ENCODE assay signal across 9 mouse cellular contexts in the genomic region with DNA sequence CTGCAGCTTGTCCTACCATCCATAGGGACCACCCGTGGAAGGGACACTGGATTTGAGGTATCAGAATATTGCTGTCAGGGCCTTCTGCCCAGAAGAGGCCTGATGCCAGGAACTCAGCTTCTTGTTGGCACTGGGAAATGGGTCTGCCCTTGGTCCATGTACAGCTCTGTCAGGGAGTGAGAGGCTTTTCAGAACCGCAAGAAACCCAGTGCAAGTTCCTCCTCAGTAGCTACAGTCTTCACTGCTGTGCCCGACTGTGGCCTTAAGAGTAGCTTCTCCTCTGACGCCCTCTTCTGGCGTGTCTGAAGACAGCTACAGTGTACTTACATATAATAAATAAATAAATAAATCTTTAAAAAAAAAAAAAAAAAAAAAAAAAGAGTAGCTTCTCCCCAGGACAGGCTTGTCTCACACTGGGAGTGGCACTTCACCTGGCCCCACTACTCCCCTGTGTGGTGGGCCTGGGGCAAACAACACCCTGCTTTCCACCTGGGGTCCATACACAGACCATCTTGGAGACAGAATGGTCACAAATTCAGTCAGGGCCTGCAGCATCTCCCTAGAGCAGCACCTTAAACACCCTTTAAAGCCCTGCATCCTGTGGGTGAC. TPM values are rescaled to one million over a fixed set of nuclear protein-coding genes. Genes with fewer than 3 reads are reported as not detected.
DNase-seq lines count a peak whose midpoint lies in the region; ATAC-seq and TF ChIP-seq lines count a peak whose summit lies in the region.
"Had no signal": no experiment of that assay in that cellular context is flagged by ENCODE, and none has a peak within 500 bp of the region (broad histone marks: within the 10 kb centered on the region; RNA-seq: fewer than 3 reads in every experiment).

No protein-coding gene starts in this region.

- ATAC-seq in embryonic facial prominence, embryonic 11.5 days (replicated peaks; ENCODE audit: insufficient number of reproducible peaks, low FRiP score, low TSS enrichment, low read depth): no peak
- no peak for ATAC-seq in activated CD4-positive, CD25-positive, alpha-beta regulatory T cell, adult 4 months

- H3K27me3 ChIP-seq in embryonic facial prominence, embryonic 11.5 days (ENCODE audit: control insufficient read depth, insufficient read depth, low read length): no peaks in the 10 kb centered on the region
- H3K27me3 ChIP-seq: lung, embryonic 15.5 days had no signal

- no peak overlapping the region for H3K4me3 ChIP-seq in layer of hippocampus, adult 2 months
- no peak overlapping the region for H3K4me3 ChIP-seq in embryonic facial prominence, embryonic 11.5 days (ENCODE audit: low read depth, low read length)
- H3K4me3 ChIP-seq: lung, embryonic 15.5 days had no signal

- no peak overlapping the region for H3K27ac ChIP-seq in layer of hippocampus, adult 2 months
- no peak overlapping the region for H3K27ac ChIP-seq in embryonic facial prominence, embryonic 11.5 days (replicated peaks; ENCODE audit: low read depth, low read length)

- peak; percentile 67 for TF ChIP-seq CTCF in layer of hippocampus, adult 2 months (conservative IDR thresholded peaks at IDR 0.05)

- no peak overlapping the region for H3K9ac ChIP-seq in embryonic facial prominence, embryonic 11.5 days (replicated peaks; ENCODE audit: low read length)

- H3K36me3 ChIP-seq in embryonic facial prominence, embryonic 11.5 days (replicated peaks; ENCODE audit: control insufficient read depth, insufficient read depth, low read depth, low read length): peaks cover 22% of the 10 kb centered on the region

- no peak for DNase-seq in layer of hippocampus, adult 2 months (ENCODE audit: low spot score in 2 of 2)
- no peak for DNase-seq in layer of hippocampus, adult 9-10 months (ENCODE audit: low spot score)
- peak; percentile 71 for DNase-seq in ZHBTc4 (ENCODE audit: low read depth, low spot score)
- peak; percentile 70 for DNase-seq in embryonic facial prominence, embryonic 11.5 days (ENCODE audit: low spot score)
- DNase-seq in kidney, postnatal 4 days: peak; percentile 58 to 68
- peak; percentile 77 for DNase-seq in naive thymus-derived CD4-positive, alpha-beta T cell, adult 2 months (ENCODE audit: low read depth)
- DNase-seq in ovary, postnatal 36 days (ENCODE audit: low spot score): no peak

- H3K9me3 ChIP-seq in embryonic facial prominence, embryonic 11.5 days (replicated peaks; ENCODE audit: control insufficient read depth, low read length): no peaks in the 10 kb centered on the region
- H3K9me3 ChIP-seq: lung, embryonic 15.5 days had no signal

- H3K4me1 ChIP-seq in embryonic facial prominence, embryonic 11.5 days (ENCODE audit: control insufficient read depth, insufficient read depth, low read length): no peaks in the 10 kb centered on the region; the same call in 1 of the 2 replicates

- WGBS in embryonic facial prominence, embryonic 11.5 days: 39% methylated on average over 5 of the region's 5 CpGs

- H3K4me2 ChIP-seq in embryonic facial prominence, embryonic 11.5 days (ENCODE audit: low read depth, low read length): no peak overlapping the region
- H3K4me2 ChIP-seq: lung, embryonic 15.5 days had no signal

RNA-seq across cellular contexts. Expression of a gene that starts 4.0 kb away (rescaled TPM):
- total RNA-seq in layer of hippocampus, adult 2 months (2021): 100 to 1,000 TPM; 201 to 210 TPM
- polyA plus RNA-seq in embryonic facial prominence, embryonic 11.5 days (2014; fragmentation: Nextera tagmentation; extraction: Ambion mirVana): 221 and 253 TPM in 2 replicates
- polyA plus RNA-seq in activated CD4-positive, CD25-positive, alpha-beta regulatory T cell, adult 4 months (2017; shearing (Covaris generic)): 100 to 1,000 TPM; 205 to 250 TPM

RNA-seq across cellular contexts. Expression of a gene that starts 15.9 kb away (rescaled TPM):
- total RNA-seq in layer of hippocampus, adult 2 months (2021): 10 to 100 TPM; 29.8 to 33.1 TPM
- 21.9 and 22.4 TPM in 2 replicates for polyA plus RNA-seq in embryonic facial prominence, embryonic 11.5 days (2014; fragmentation: Nextera tagmentation; extraction: Ambion mirVana)
- under 1 TPM in 1 of 2 experiments, not detected in 1; 0.34 TPM for polyA plus RNA-seq in activated CD4-positive, CD25-positive, alpha-beta regulatory T cell, adult 4 months (2017; shearing (Covaris generic))

RNA-seq across cellular contexts. Expression of a gene that starts 16.4 kb away (rescaled TPM):
- total RNA-seq in layer of hippocampus, adult 2 months (2021): 10 to 100 TPM; 91.2 to 95.4 TPM
- polyA plus RNA-seq in embryonic facial prominence, embryonic 11.5 days (2014; fragmentation: Nextera tagmentation; extraction: Ambion mirVana): 40.9 and 44.7 TPM in 2 replicates
- polyA plus RNA-seq in activated CD4-positive, CD25-positive, alpha-beta regulatory T cell, adult 4 months (2017; shearing (Covaris generic)): 10 to 100 TPM; 15.4 to 19.6 TPM

RNA-seq across cellular contexts. Expression of a gene that starts 18.7 kb away (rescaled TPM):
- total RNA-seq in layer of hippocampus, adult 2 months (2021): 10 to 100 TPM; 41.4 to 49.6 TPM
- 75.1 and 94.3 TPM in 2 replicates for polyA plus RNA-seq in embryonic facial prominence, embryonic 11.5 days (2014; fragmentation: Nextera tagmentation; extraction: Ambion mirVana)
- polyA plus RNA-seq in activated CD4-positive, CD25-positive, alpha-beta regulatory T cell, adult 4 months (2017; shearing (Covaris generic)): 10 to 100 TPM; 59.5 to 75.7 TPM

RNA-seq across cellular contexts. Expression of a gene that starts 47.4 kb away (rescaled TPM):
- total RNA-seq in layer of hippocampus, adult 2 months (2021): 100 to 1,000 TPM; 926 to 932 TPM
- 886 and 948 TPM in 2 replicates for polyA plus RNA-seq in embryonic facial prominence, embryonic 11.5 days (2014; fragmentation: Nextera tagmentation; extraction: Ambion mirVana)
- 1,000 to 10,000 TPM; 1,256 to 1,612 TPM for polyA plus RNA-seq in activated CD4-positive, CD25-positive, alpha-beta regulatory T cell, adult 4 months (2017; shearing (Covaris generic))

Comparison
In these comparisons a context has a peak if more than half of its experiments do, and no peak if none do; other contexts are left out.
1. DNase-seq: peak in ZHBTc4 (single experiment), embryonic facial prominence, embryonic 11.5 days (single experiment), kidney, postnatal 4 days (2 of 2) and naive thymus-derived CD4-positive, alpha-beta T cell, adult 2 months (single experiment); none in layer of hippocampus, adult 2 months (0 of 2), layer of hippocampus, adult 9-10 months (single experiment) and ovary, postnatal 36 days (single experiment).
2. RNA of a gene that starts 15.9 kb away (polyA plus RNA-seq): 21.9 to 22.4 TPM in embryonic facial prominence, embryonic 11.5 days; 0.34 TPM in activated CD4-positive, CD25-positive, alpha-beta regulatory T cell, adult 4 months; every median in the first group is over 10 times any median in the second.